Mouse (Mus musculus) T-helper 17 cell (primary cell): Measurements from ENCODE around the gene Fkbp5.

Experiments used
- in situ Hi-C, 2 experiments: fragments of 300-600 bp; cut with MboI, MseI; formaldehyde crosslinking; loops; 1 replicate in 1 of 2; 2 replicates in 1 of 2; pipeline ENCODE4 v1.15.1; 2025; ENCODE audit warnings: high pct_unique_total_duplicates in 2 of 2

Fkbp5 gene

GRCm38 (mm10) chr17:28506895-28507294, 10.4 kb downstream of the Fkbp5 start:
- in situ Hi-C loops, result no loop called here

- in situ Hi-C loops, result no loop called here
Observed at GRCm38 (mm10) chr17:28505591-28505990, 11.7 kb downstream of the Fkbp5 start.

GRCm38 (mm10) chr17:28504182-28504581, 13.1 kb downstream of the Fkbp5 start:
- in situ Hi-C loops, result no loop called here

GRCm38 (mm10) chr17:28502196-28502821, 15.0 kb downstream of the Fkbp5 start:
- in situ Hi-C loops, result no loop called here

- in situ Hi-C loops, result no loop called here
Observed at GRCm38 (mm10) chr17:28500465-28500864, 16.9 kb downstream of the Fkbp5 start.

GRCm38 (mm10) chr17:28499190-28499589, 18.1 kb downstream of the Fkbp5 start:
- in situ Hi-C loops, result loop anchor here in 1 of 2 experiments (25.0 kb wide), 1 partner anchor 963 kb away; no protein-coding TSS in a partner anchor

GRCm38 (mm10) chr17:28495832-28496231, 21.5 kb downstream of the Fkbp5 start:
- in situ Hi-C loops, result loop anchor here in 1 of 2 experiments (25.0 kb wide), 1 partner anchor 966 kb away; no protein-coding TSS in a partner anchor

- in situ Hi-C loops, result loop anchor here in 1 of 2 experiments (25.0 kb wide), 1 partner anchor 971 kb away; no protein-coding TSS in a partner anchor
Observed at GRCm38 (mm10) chr17:28491035-28491770, 26.1 kb downstream of the Fkbp5 start.

GRCm38 (mm10) chr17:28488258-28489013, 28.9 kb downstream of the Fkbp5 start:
- in situ Hi-C loops, result loop anchor here (5.0 to 25.0 kb wide), 2 partner anchors 34 to 974 kb away; no protein-coding TSS in a partner anchor

GRCm38 (mm10) chr17:28487584-28488257, 29.6 kb downstream of the Fkbp5 start:
- in situ Hi-C loops, result loop anchor here (5.0 to 25.0 kb wide), 2 partner anchors 35 to 975 kb away; no protein-coding TSS in a partner anchor

GRCm38 (mm10) chr17:28486720-28487119, 30.6 kb downstream of the Fkbp5 start:
- in situ Hi-C loops, result loop anchor here (5.0 to 25.0 kb wide), 2 partner anchors 36 to 976 kb away; no protein-coding TSS in a partner anchor

- in situ Hi-C loops, result loop anchor here (5.0 to 25.0 kb wide), 2 partner anchors 36 to 976 kb away; no protein-coding TSS in a partner anchor
Observed at GRCm38 (mm10) chr17:28485977-28486400, 31.3 kb downstream of the Fkbp5 start.

GRCm38 (mm10) chr17:28485446-28485948, 31.8 kb downstream of the Fkbp5 start:
- in situ Hi-C loops, result loop anchor here (5.0 to 25.0 kb wide), 2 partner anchors 37 to 977 kb away; no protein-coding TSS in a partner anchor

- in situ Hi-C loops, result loop anchor here (5.0 to 25.0 kb wide), 2 partner anchors 37 to 977 kb away; no protein-coding TSS in a partner anchor
Observed at GRCm38 (mm10) chr17:28484704-28485445, 32.5 kb downstream of the Fkbp5 start.

GRCm38 (mm10) chr17:28477421-28477820, 39.9 kb downstream of the Fkbp5 start:
- in situ Hi-C loops, result loop anchor here in 1 of 2 experiments (5.0 to 25.0 kb wide), 2 partner anchors 50 to 985 kb away; no protein-coding TSS in a partner anchor

GRCm38 (mm10) chr17:28476441-28476840, 40.9 kb downstream of the Fkbp5 start:
- in situ Hi-C loops, result loop anchor here in 1 of 2 experiments (5.0 to 25.0 kb wide), 2 partner anchors 49 to 986 kb away; no protein-coding TSS in a partner anchor

GRCm38 (mm10) chr17:28475593-28476325, 41.6 kb downstream of the Fkbp5 start:
- in situ Hi-C loops, result loop anchor here in 1 of 2 experiments (5.0 to 25.0 kb wide), 2 partner anchors 48 to 987 kb away; no protein-coding TSS in a partner anchor

- in situ Hi-C loops, result no loop called here
Observed at GRCm38 (mm10) chr17:28472696-28473095, 44.6 kb downstream of the Fkbp5 start.

GRCm38 (mm10) chr17:28470876-28471275, 46.5 kb downstream of the Fkbp5 start:
- in situ Hi-C loops, result no loop called here
